Mouse (Mus musculus): ENCODE measurements around the gene Rfx3. TPM values are rescaled to one million over a fixed set of nuclear protein-coding genes. Genes with fewer than 3 reads are reported as not detected.

Gene Rfx3
- total and polyA plus RNA-seq, 3 experiments = 0.76 to 1.4 (median 1.2) TPM

DNA sequence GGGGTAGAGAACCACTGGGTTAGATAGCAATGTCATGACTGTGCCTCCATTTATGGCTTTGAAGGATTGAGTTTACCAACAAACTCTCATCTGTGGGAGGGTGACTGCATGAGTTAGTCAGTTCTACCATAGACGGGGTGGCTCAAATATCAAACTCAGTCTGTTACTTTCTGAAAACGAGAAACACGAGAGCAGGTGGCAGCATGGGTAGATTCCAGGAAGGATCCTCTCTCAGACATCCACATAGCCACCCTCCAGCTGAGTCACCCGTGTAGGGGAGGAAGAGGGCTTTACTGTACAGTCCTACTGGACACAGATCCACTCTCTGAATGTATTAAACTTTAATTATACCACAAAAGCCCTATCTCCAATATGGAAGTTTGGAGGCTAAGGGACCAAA lies 38.3 kb upstream of the Rfx3 start:
- Histone ChIP-seq H3K27ac (ENCODE audit: insufficient read depth, low read depth) (no peak overlapping the region), H3K36me3 (replicated peaks in 1 of 2; ENCODE audit: control insufficient read depth in 1 of 2, insufficient read depth in 1 of 2, low read length in 1 of 2) (no peaks in the 10 kb centered on the region), H3K4me1 (ENCODE audit: control insufficient read depth in 1 of 2, insufficient read depth in 2 of 2) (no peaks in the 10 kb centered on the region), H3K4me3 (replicated peaks in 1 of 3; ENCODE audit: low read depth in 2 of 3, low read length in 2 of 3, poor library complexity in 1 of 3) (no peak overlapping the region), H3K9me3 (replicated peaks; ENCODE audit: low read length) (no peaks in the 10 kb centered on the region), H3K4me2 (ENCODE audit: insufficient read depth, low read depth, poor library complexity, severe bottlenecking) (no peak overlapping the region), H3K9ac (ENCODE audit: insufficient read depth, low read depth) (no peak overlapping the region), H3K79me2 (replicated peaks; ENCODE audit: control insufficient read depth, extremely low read depth, insufficient read depth, poor library complexity, severe bottlenecking) (no peaks in the 10 kb centered on the region), H3K27me3 (replicated peaks) (no peaks in the 10 kb centered on the region)
- in situ Hi-C loops (cut with MboI; ENCODE audit: low pct_ligation_motif_present, low pct_unique_long_range_greater_than_20kb, low sequenced_read_pairs) (no loop called here), dilution Hi-C loops (cut with MboI; ENCODE audit: extremely low pct_ligation_motif_present, extremely low pct_unique_long_range_greater_than_20kb, low sequenced_read_pairs) (no loop called here)
- DNase-seq (ENCODE audit: extremely low read depth) = no peak
- TF ChIP-seq USF2 (conservative IDR thresholded peaks at IDR 0.05; ENCODE audit: low read depth, low read length) (no peak), EP300 (IDR thresholded peaks at IDR 0.05; ENCODE audit: low read length) (no peak), KAT2A (IDR thresholded peaks at IDR 0.05; ENCODE audit: insufficient replicate concordance, low read length) (no peak), RCOR1 (conservative IDR thresholded peaks at IDR 0.05; ENCODE audit: low read depth, low read length) (no peak), ZMIZ1 (IDR thresholded peaks at IDR 0.05; ENCODE audit: low read depth, low read length) (no peak), JUND (conservative IDR thresholded peaks at IDR 0.05; ENCODE audit: low read depth, low read length) (no peak), UBTF (IDR thresholded peaks at IDR 0.05; ENCODE audit: low read depth, low read length) (no peak), MAZ (IDR thresholded peaks at IDR 0.05; ENCODE audit: low read depth, low read length) (no peak)

DNA sequence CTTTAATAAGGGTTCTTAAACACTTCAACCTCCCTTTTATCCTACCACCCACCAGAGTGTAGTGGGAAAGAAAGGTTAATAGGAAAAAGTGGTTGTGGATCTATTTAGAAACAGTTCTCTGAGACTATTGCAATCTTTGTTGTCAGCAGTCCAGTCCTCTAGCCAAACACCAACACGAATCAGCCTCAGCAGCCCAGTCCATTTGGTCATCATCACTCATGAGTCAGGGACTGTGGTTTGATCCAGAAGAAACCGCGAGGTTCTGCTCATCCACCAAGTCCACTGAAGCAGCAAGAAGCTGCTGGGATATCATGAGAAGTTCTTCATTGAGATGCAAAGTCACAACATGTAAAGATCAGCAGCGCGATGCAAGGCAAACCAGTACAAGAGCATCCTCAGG lies 35.8 kb upstream of the Rfx3 start:
- Histone ChIP-seq H3K27me3 (replicated peaks) (no peaks in the 10 kb centered on the region), H3K36me3 (replicated peaks in 1 of 2; ENCODE audit: control insufficient read depth in 1 of 2, insufficient read depth in 1 of 2, low read length in 1 of 2) (no peaks in the 10 kb centered on the region), H3K27ac (ENCODE audit: insufficient read depth, low read depth) (no peak overlapping the region), H3K4me1 (ENCODE audit: control insufficient read depth in 1 of 2, insufficient read depth in 2 of 2) (no peaks in the 10 kb centered on the region), H3K4me3 (replicated peaks in 1 of 3; ENCODE audit: low read depth in 2 of 3, low read length in 2 of 3, poor library complexity in 1 of 3) (no peak overlapping the region), H3K9ac (ENCODE audit: insufficient read depth, low read depth) (no peak overlapping the region), H3K4me2 (ENCODE audit: insufficient read depth, low read depth, poor library complexity, severe bottlenecking) (no peak overlapping the region), H3K9me3 (replicated peaks; ENCODE audit: low read length) (no peaks in the 10 kb centered on the region), H3K79me2 (replicated peaks; ENCODE audit: control insufficient read depth, extremely low read depth, insufficient read depth, poor library complexity, severe bottlenecking) (no peaks in the 10 kb centered on the region)
- dilution Hi-C loops (cut with MboI; ENCODE audit: extremely low pct_ligation_motif_present, extremely low pct_unique_long_range_greater_than_20kb, low sequenced_read_pairs) (no loop called here), in situ Hi-C loops (cut with MboI; ENCODE audit: low pct_ligation_motif_present, low pct_unique_long_range_greater_than_20kb, low sequenced_read_pairs) (no loop called here)
- DNase-seq (ENCODE audit: extremely low read depth) = no peak
- TF ChIP-seq UBTF (IDR thresholded peaks at IDR 0.05; ENCODE audit: low read depth, low read length) = no peak
- TF ChIP-seq JUND (conservative IDR thresholded peaks at IDR 0.05; ENCODE audit: low read depth, low read length) = no peak
- TF ChIP-seq HCFC1 (IDR thresholded peaks at IDR 0.05; ENCODE audit: low read depth, low read length) = no peak
- TF ChIP-seq RCOR1 (conservative IDR thresholded peaks at IDR 0.05; ENCODE audit: low read depth, low read length) = no peak
- TF ChIP-seq MAZ (IDR thresholded peaks at IDR 0.05; ENCODE audit: low read depth, low read length) = no peak
- TF ChIP-seq ZC3H11A (IDR thresholded peaks at IDR 0.05; ENCODE audit: low read depth, low read length) = no peak
- TF ChIP-seq MAFK (IDR thresholded peaks at IDR 0.05; ENCODE audit: insufficient replicate concordance, low read length) = no peak
- TF ChIP-seq TBP (conservative IDR thresholded peaks at IDR 0.05; ENCODE audit: low read depth, low read length) = no peak

DNA sequence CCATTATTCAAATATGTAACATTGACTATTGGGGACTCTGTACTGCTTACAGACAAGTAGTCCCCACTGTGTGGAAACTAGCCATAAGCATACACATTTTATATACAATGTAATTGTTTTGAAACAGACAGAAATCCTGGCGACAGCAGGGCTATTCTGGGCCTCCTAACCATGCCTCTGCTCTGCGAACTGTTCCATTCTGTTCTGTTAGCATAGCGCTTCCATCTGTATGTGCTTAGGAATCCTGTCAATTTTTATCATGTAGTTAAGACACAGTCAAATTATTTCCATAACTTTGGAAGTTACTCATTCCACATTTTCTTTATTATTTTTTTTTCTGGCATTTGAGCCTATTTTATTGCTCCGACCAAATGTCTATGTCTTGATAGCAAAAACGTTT lies 34.0 kb upstream of the Rfx3 start:
- dilution Hi-C loops (cut with MboI; ENCODE audit: extremely low pct_ligation_motif_present, extremely low pct_unique_long_range_greater_than_20kb, low sequenced_read_pairs) = no loop called here
- TF ChIP-seq PAX5 (IDR thresholded peaks at IDR 0.05; ENCODE audit: low read length) (no peak), ETS1 (conservative IDR thresholded peaks at IDR 0.05; ENCODE audit: low read depth, low read length) (no peak), JUND (conservative IDR thresholded peaks at IDR 0.05; ENCODE audit: low read depth, low read length) (no peak), HCFC1 (IDR thresholded peaks at IDR 0.05; ENCODE audit: low read depth, low read length) (no peak), USF1 (IDR thresholded peaks at IDR 0.05; ENCODE audit: low read depth, low read length) (no peak), MXI1 (IDR thresholded peaks at IDR 0.05; ENCODE audit: low read depth, low read length) (no peak)
- H3K36me3 ChIP-seq (replicated peaks in 1 of 2; ENCODE audit: control insufficient read depth in 1 of 2, insufficient read depth in 1 of 2, low read length in 1 of 2) = no peaks in the 10 kb centered on the region

More for the DNA sequence above, 34.0 kb upstream of the Rfx3 start:
- no peak overlapping the region for H3K9ac ChIP-seq (ENCODE audit: insufficient read depth, low read depth)
- H3K4me1 ChIP-seq (ENCODE audit: control insufficient read depth in 1 of 2, insufficient read depth in 2 of 2) = no peaks in the 10 kb centered on the region
- no peak overlapping the region for H3K4me2 ChIP-seq (ENCODE audit: insufficient read depth, low read depth, poor library complexity, severe bottlenecking)
- no peaks in the 10 kb centered on the region for H3K79me2 ChIP-seq (replicated peaks; ENCODE audit: control insufficient read depth, extremely low read depth, insufficient read depth, poor library complexity, severe bottlenecking)
- no peaks in the 10 kb centered on the region for H3K27me3 ChIP-seq (replicated peaks)
- no peak for DNase-seq (ENCODE audit: extremely low read depth)
- no peak overlapping the region for H3K27ac ChIP-seq (ENCODE audit: insufficient read depth, low read depth)
- in situ Hi-C loops (cut with MboI; ENCODE audit: low pct_ligation_motif_present, low pct_unique_long_range_greater_than_20kb, low sequenced_read_pairs) = no loop called here
- H3K9me3 ChIP-seq (replicated peaks; ENCODE audit: low read length) = no peaks in the 10 kb centered on the region
- no peak overlapping the region for H3K4me3 ChIP-seq (replicated peaks in 1 of 3; ENCODE audit: low read depth in 2 of 3, low read length in 2 of 3, poor library complexity in 1 of 3)

Data from CH12.LX (cell line).